Mouse (Mus musculus) cortical plate, adult 2 months (tissue): ENCODE results near the gene Gm3417.

ENCODE experiments used
- CTCF ChIP-seq: fragments of 200-500 bp; IDR thresholded peaks from 2 replicates; pipeline ENCODE4 v1.5.1; 2011; ENCODE audit warnings: mild to moderate bottlenecking, control low read depth, low read length; ENCODE audit not compliant: insufficient read depth; ENCODE audit errors: extremely low read depth
- POLR2A ChIP-seq: fragments of 200-500 bp; IDR thresholded peaks from 2 replicates; pipeline ENCODE4 v1.6.1; 2011; ENCODE audit warnings: mild to moderate bottlenecking, low read length, control low read depth; ENCODE audit not compliant: insufficient read depth; ENCODE audit errors: extremely low read depth

DNA sequence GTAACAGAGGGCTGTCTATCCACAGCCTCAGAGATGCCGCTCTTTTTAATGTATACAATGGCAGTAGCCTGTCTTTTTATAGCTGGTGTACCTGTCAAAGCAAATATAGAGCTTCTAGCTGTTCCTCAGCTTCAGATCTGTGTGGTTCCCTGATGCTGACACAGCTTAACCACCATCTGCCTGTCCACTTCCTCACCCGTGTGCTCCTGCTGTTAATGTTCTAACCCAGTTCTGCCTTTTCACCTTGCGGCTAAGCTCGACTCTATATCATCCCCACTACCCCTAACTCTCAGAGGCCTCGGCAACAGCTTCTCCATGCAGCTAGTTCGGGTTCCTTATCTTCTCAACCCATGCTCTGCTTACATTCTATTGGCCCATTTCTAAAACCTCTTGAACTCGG is 47.9 kb downstream of the Gm3417 start:
- TF ChIP-seq CTCF (no peak), POLR2A (no peak)
